Mouse (Mus musculus) regulatory T cell (primary cell): ENCODE data around the gene Trim39.
"Not testable (repeated sequence)": the region's sequence is repeated elsewhere in the genome, so short reads cannot be mapped to it uniquely, and the experiment has no call there.

Experiments used
- in situ Hi-C: fragments of 300-600 bp; cut with MboI, MseI; formaldehyde crosslinking; loops from one replicate; pipeline ENCODE4 v1.15.1; 2025; ENCODE audit warnings: high pct_unique_total_duplicates

The Trim39 gene

DNA sequence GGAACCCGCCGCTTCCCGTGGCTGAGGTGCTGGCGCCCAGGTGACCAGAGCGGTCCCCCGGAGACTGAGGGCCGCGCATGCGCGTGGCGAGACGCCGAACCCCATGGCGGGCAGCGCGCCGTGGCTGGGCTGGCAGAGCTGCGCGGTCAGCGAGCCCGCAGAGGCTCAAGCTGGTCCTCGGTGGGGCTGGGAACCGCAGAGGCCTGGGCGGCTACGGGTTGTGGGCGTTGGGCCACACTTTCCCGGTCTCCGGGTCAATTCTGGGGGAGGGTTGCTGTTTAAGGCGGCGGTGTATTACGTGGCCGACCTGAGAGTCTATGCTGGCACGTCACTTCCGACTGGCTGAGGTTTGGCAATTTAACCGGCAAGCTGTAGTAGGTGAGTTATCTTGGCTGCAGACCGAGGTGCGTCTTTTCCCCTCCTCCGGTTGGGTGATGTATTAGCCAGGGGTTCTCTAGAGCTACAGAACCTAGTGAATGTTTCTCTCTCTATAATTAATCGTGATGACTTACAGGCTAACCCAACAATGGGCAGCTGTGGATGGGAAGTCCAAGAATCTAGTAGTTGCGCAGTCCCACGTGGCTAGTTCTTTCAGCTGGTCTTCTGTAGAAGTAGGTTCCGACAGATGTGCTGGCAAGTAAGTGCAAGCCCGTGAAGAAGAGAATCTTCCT is at the start of gene Trim39:
Gene Trim39 (minus strand): TSS at position 662 of the 671 bp plus-strand sequence.
- in situ Hi-C loops: no loop called here

DNA sequence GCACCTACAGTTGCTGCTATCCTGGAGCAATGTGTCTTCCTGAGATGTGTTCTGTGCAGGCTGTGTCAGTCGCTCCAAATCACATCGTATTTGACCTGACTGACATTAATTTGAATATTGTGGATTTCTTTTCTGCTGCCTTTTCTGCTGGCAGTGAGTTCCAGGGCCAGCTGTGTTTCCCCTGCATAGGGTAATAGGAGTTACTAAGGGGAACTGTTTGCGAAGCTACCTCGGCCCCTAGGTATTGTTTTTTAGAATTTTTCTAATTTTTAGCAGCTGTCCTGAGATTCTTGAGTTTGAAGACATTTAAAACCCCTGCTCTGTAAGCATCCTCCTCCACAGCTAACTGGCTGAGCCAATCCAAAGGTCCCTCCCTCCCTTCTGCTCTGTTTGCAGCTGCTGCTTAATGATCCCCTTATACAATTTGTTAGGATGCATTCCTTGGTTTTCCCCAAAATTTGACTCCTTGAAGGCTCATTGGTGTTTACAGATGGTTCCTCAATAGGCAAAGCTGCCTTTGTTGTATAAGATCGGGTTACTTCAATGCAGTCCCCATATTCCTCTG is 43.7 kb upstream of the Trim39 start:
- in situ Hi-C loops: no loop called here

DNA sequence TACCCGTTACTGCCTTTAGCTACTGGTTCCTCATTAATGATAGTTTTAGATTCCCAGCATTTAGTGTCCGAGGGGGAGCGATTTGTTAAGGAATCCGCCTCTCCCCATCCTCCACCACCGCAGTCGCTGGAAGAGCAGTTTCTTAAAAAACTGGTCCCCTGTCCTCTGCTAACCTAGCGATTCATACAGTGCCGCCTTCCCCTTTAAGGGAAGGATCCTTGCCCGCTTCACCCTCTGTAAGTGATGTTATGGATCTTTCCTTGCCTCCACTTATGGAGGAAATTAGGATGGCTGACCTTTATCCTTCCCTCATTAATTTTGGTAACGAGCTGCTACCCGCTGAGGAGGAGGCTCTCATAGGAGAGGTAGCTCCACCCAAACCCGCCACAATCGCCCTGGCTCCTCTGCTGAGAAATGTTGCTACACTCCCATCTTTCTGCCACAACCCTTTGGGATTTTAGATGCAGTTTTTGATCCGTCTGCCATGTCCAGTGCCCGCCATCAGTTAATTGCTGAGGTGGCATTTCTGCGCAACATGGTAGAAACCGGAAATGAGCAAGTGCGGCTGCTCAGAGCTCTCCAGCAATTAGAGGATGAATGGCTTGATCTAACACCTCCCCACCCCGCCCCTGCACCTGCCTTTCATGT is 43.1 kb upstream of the Trim39 start:
- in situ Hi-C loops: no loop called here

DNA sequence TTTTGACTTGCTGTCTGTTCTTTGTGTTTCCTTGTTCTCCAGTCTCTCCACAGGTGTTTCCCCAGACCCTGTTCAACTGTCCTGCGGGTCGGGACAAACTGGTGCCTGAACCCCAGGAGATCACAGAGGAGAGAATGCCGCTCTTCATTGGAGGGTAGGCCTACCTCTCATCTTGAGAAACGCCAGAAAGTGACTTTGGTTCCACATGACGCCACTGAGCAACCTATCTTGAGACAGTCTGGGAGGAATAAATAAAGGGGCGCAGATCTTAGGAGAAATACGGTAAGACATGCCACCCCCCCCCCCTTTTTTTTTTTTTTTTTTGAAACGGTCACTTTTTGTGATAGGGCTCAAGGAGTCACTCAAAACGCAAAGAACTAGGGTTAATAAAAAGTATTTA is 42.5 kb upstream of the Trim39 start:
- in situ Hi-C loops: loop anchor here (5.0 kb wide), 1 partner anchor 103 kb away; no protein-coding TSS in a partner anchor

DNA sequence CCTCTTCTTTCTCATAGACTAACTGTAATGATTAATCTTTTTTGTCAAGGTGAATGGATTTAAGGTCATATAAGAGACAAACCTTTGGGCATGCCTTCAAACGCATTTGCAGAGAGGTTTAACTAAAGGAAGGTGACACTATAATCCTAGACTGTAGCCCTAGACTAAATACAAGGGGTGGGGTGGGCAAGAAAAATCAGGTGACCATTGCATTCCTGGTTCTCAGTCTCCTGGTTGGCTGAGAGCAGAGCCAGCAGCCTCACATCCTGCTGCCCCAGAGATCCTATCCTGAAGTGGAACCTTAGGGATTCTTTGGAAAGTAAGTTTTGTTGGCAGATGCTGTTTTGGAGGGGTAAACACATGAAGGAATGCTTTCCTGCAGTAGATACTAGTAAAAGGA is 37.2 kb upstream of the Trim39 start:
- in situ Hi-C loops: no loop called here

- in situ Hi-C loops: not testable (repeated sequence)
Observed at GRCm38 (mm10) chr17:36308855-36309254, 36.8 kb upstream of the Trim39 start.

- in situ Hi-C loops: no loop called here
Observed at GRCm38 (mm10) chr17:36286390-36286789, 14.3 kb upstream of the Trim39 start, which contains the start of gene H2-M10.2. H2-M10.2 (minus strand) TSS chr17:36286490.

DNA sequence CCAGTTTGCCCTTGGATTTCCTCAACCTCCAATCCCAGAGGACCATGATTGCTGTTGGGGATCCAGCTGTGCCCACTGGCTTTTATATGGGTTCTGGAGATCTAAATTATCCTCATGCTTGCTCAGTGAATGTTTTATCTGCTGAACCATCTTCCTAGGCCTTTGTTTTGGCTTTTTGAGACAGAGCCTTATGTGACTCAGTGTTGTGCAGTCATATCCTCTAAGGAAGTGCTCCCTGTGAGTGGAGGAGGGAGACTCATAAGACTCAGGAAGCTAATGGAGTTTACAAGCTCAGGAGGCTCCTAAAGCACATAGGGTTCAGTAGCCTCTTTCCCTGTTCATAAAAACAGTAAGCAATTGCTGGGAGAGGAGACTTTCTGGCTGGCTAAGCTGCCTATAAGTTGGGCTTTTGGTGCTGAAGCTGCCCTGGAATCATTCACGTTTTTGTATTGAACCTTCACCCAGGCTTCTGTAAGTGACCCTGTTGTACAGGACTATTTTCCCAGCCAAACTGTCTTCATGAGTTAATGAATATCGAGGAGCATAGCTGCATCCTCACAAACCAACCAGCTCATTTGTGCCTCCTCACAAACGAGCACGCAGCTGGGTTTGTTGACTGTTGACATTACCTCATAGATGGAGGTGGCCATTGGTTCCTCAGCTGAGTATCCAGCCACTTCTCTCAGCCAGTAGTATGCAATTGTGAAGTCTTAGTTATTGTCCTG is 9.6 kb upstream of the Trim39 start:
- in situ Hi-C loops: no loop called here

DNA sequence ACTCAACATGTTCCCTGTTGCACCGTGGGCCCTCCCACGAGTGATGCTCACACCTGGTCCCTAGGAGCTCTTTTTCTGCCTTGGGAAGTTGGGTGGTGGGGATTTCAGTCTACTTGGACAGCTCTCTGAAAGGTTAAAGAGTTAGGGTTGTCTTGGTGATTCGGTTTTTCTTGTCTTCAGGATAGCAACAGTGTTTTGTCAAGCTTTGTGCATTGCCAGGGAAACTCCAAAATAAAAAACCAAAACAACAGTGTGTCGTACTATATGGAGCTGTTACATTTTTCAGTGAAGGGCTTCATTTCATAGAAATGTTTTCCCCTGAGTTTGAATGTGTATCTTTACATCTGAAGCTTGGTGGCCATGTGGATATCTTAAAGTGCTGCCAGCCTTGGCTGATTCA is 2.7 kb upstream of the Trim39 start:
- in situ Hi-C loops: no loop called here

GRCm38 (mm10) chr17:36273796-36274195 is 1.7 kb upstream of the Trim39 start:
- in situ Hi-C loops: no loop called here

DNA sequence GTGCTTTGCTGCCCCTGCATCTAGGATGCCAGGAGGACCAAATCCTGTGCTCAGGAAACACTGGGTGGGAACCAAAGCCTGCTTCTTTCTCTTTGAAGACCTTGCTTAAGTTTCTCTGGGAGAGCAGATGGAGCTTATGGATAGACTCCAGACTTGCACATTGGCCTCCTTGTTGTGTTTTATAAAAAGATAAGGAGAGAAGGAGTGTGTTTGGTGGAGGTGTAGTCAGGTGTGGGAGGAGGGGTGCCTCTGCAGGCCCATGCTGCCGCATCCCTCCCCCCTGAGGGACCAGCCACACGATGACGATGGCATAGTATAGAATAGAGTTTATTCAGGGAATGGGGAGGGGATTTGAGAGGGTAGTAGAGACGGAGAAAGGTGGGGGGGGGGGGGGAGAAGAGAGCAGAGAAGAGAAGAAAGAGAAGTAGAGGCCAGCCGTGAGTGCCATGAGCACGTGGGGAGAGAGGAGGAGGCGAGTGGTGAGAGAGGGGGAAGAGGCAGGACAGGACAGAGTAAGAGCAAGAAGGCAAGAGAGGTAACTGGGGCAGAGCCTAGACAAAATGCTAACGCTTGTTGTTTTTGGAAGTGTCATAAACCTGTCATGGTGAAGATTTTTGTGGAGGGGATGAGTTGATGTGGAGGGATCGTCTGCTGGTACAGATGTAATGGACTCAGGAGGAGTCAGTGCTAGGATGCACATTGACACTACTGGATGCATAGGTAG is 758 bp upstream of the Trim39 start:
- in situ Hi-C loops: no loop called here

- in situ Hi-C loops: no loop called here
Observed at GRCm38 (mm10) chr17:36270956-36271585, 976 bp downstream of the Trim39 start.

- in situ Hi-C loops: no loop called here
Observed at GRCm38 (mm10) chr17:36265834-36266233, 6.2 kb downstream of the Trim39 start.

DNA sequence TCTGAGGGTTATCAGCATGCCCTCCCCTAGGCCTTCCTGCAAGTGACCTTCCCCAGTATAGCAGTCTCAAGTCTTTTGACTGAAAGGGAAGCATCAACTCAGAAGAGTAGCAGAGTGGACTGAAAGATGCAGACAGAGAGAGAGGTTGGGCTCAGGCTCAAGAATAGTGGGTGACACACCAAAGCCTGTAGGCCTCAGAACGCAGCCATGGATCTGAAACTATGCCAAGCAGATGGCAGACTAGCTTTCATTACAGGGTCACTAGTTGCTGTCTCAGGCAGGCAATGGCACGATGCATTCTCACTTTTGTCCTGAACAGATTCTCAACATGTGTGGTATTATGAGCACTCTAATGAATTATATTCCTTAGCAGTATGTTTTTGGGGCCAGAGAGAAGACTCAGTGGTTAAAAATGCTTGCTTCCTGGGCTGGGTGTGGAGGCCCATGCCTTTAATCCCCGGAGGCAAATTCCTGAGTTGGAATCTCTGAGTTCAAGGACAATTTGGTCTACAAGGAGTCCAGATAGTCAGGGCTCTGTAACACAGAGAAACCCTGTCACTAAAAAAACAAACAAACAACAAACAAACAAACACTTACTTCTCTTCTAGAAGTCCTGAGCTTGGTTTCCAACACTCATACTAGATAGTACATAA is 7.6 kb downstream of the Trim39 start:
- in situ Hi-C loops: no loop called here

GRCm38 (mm10) chr17:36261511-36262166 is 10.4 kb downstream of the Trim39 start:
- in situ Hi-C loops: no loop called here

GRCm38 (mm10) chr17:36257969-36258368 is 14.1 kb downstream of the Trim39 start, which contains the start of gene Rpp21:
Rpp21 (minus strand) TSS chr17:36258069.
- in situ Hi-C loops: no loop called here

GRCm38 (mm10) chr17:36257241-36257947 is 14.7 kb downstream of the Trim39 start:
- in situ Hi-C loops: no loop called here

DNA sequence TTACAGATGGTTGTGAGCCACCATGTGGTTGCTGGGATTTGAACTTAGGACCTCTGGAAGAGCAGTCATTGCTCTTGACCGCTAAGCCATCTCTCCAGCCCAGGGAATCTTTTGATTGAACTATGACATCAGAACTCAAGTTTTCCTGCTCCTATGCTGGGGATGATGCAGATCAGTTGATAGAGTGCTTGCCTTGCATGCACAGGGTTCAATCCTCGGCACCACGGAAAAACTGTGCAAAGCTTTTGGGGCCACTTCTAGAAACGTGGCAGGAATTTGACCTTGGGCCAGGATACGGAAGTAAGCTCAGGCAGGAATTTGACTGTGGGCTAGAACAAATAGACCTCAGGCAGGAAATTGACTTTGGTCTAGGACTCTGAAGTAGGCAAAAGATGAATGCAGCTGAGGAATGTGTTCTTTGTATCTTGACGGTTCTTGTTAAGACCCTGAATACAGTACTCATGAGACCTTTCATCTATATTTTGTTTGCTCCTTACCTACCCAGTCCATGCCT is 18.9 kb downstream of the Trim39 start:
- in situ Hi-C loops: no loop called here

DNA sequence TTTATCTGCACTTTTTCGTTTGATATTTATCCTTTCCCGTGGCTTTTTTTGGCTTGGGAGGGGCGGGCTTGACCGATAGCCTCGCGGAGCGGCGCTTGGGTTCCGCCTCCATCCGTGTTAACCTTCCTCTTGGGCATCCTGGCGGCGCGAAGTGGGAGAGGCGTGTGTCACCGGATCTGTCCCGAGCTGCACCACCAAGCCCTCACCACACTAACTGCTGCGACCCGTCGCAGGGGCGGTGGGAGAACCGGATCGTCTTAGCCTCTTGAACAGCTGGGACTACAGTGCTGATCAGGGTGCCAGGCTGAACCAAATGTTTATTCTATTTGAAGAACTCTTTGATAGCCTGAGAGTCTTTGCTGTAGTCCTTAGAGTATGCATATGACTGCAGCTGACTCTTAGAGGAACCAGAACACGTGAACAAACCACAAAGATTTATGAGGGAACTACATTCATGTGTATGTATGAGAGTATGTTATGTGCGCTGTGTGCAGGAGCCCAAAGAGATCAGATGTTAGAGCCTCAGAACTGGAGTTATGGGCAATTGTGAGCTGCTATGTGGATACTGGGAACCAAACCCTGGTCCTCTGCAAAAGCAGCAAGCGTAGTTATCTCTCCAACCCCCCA is 19.7 kb downstream of the Trim39 start:
- in situ Hi-C loops: no loop called here
